Mouse (Mus musculus): ENCODE measurements around the gene Gm20671. TPM values are rescaled to one million over a fixed set of nuclear protein-coding genes. Genes with fewer than 3 reads are reported as not detected.

The Gm20671 gene
- polyA plus RNA-seq, 1 experiment, result 1.4 TPM

DNA sequence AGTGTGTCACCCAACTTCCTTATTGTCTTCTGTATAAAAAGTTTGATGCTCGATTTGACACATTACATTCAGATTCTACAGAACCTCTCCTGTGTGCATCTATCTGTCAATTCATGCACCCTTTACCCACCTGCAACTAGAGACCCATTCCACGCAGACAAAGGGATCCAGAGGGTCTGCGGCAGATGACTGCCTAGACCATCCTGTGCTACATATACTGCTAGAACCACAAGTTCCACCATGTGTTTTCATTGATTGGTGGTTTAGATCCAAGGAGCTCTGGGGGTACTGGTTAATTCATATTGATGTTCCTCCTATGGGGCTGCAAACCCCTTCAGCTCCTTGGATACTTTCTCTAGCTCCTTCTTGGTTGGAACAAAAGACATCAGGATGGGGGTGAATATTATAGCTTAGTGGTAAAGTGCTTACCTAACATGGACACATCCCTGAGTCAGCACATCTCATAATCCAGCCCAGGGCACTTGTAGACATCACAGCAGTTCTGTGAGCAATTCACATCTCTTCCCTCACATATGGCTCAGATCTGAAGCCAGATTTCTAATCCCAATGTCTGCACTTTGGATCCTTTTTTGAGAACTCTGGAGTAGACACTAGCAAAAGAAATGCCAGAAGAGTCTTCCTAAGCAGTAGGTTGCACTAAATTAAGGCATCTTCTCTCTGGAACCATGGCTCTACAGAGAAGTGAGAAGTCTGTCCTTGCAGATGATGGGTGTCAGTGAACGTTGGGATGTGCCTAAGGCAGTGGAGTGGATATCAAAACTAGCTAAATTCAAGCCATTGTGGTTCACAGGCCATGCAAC, 114.5 kb downstream of the Gm20671 start:
- H3K27me3 ChIP-seq (ENCODE audit: control insufficient read depth, insufficient read depth, low read length), result no peaks in the 10 kb centered on the region
- 65% methylated on average over 4 of the region's 4 CpGs for WGBS
- no peak overlapping the region for H3K4me3 ChIP-seq (replicated peaks; ENCODE audit: insufficient read depth, low read depth, low read length)
- H3K4me1 ChIP-seq (ENCODE audit: control insufficient read depth, insufficient read depth, low read length), result peaks cover 3% of the 10 kb centered on the region; the same call in 1 of the 2 replicates
- DNase-seq, result no peak
- no peak overlapping the region for H3K27ac ChIP-seq (ENCODE audit: insufficient read depth, low read length)
- TF ChIP-seq CTCF (IDR thresholded peaks at IDR 0.05; ENCODE audit: borderline replicate concordance, insufficient read depth, low read depth, low read length), result no peak
- no peak for TF ChIP-seq POLR2A (IDR thresholded peaks at IDR 0.05; ENCODE audit: borderline replicate concordance, insufficient read depth, low read length)

- 67% methylated on average over 5 of the region's 5 CpGs for WGBS
- DNase-seq, result no peak
- no peak overlapping the region for H3K27ac ChIP-seq (ENCODE audit: insufficient read depth, low read length)
- TF ChIP-seq POLR2A (IDR thresholded peaks at IDR 0.05; ENCODE audit: borderline replicate concordance, insufficient read depth, low read length) (no peak), CTCF (IDR thresholded peaks at IDR 0.05; ENCODE audit: borderline replicate concordance, insufficient read depth, low read depth, low read length) (no peak)
- peaks cover 3% of the 10 kb centered on the region; the same call in 1 of the 2 replicates for H3K4me1 ChIP-seq (ENCODE audit: control insufficient read depth, insufficient read depth, low read length)
- no peaks in the 10 kb centered on the region for H3K27me3 ChIP-seq (ENCODE audit: control insufficient read depth, insufficient read depth, low read length)
- H3K4me3 ChIP-seq (replicated peaks; ENCODE audit: insufficient read depth, low read depth, low read length), result no peak overlapping the region
These were observed 115.4 kb downstream of the Gm20671 start for GRCm38 (mm10) chr5:32711485-32711884.

DNA sequence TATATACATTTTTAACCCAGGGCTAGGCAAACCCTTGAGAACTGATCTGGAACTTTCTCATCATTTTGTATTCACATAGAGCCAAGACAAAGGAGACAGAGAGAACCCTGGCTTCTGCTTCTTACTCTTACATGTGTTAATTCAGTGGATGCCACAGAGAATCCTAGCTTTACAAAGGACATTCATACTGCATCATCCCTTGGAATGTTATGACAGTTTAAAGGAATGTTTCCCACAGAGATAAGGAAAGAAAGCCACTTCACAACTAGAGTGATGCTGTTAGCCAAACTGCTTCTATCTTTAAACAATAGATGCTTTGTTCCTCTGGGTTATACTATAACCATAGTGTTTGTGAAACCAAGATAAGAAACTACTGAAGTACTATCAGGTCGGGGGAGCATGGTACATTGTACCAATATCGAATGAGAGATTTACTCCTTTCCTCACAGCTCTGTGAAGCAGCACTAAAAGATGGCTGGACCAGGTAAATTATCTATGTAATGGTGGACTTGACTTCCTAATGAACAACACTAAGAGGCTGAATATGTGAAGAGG, 120.6 kb downstream of the Gm20671 start:
- Histone ChIP-seq H3K4me1 (ENCODE audit: control insufficient read depth, insufficient read depth, low read length) (no peaks in the 10 kb centered on the region), H3K27me3 (ENCODE audit: control insufficient read depth, insufficient read depth, low read length) (no peaks in the 10 kb centered on the region), H3K27ac (ENCODE audit: insufficient read depth, low read length) (no peak overlapping the region), H3K4me3 (replicated peaks; ENCODE audit: insufficient read depth, low read depth, low read length) (no peak overlapping the region)
- no peak for DNase-seq
- 74% methylated on average over 2 of the region's 2 CpGs for WGBS
- no peak for TF ChIP-seq CTCF (IDR thresholded peaks at IDR 0.05; ENCODE audit: borderline replicate concordance, insufficient read depth, low read depth, low read length)
- no peak for TF ChIP-seq POLR2A (IDR thresholded peaks at IDR 0.05; ENCODE audit: borderline replicate concordance, insufficient read depth, low read length)

GRCm38 (mm10) chr5:32697208-32697867, 129.6 kb downstream of the Gm20671 start:
- no peak for DNase-seq
- H3K27ac ChIP-seq (ENCODE audit: insufficient read depth, low read length), result no peak overlapping the region
- H3K27me3 ChIP-seq (ENCODE audit: control insufficient read depth, insufficient read depth, low read length), result no peaks in the 10 kb centered on the region
- no peaks in the 10 kb centered on the region for H3K4me1 ChIP-seq (ENCODE audit: control insufficient read depth, insufficient read depth, low read length)
- no peak overlapping the region for H3K4me3 ChIP-seq (replicated peaks; ENCODE audit: insufficient read depth, low read depth, low read length)
- TF ChIP-seq CTCF (IDR thresholded peaks at IDR 0.05; ENCODE audit: borderline replicate concordance, insufficient read depth, low read depth, low read length) (no peak), POLR2A (IDR thresholded peaks at IDR 0.05; ENCODE audit: borderline replicate concordance, insufficient read depth, low read length) (no peak)
- 75% methylated on average over 5 of the region's 5 CpGs for WGBS

GRCm38 (mm10) chr5:32693411-32693810, 133.5 kb downstream of the Gm20671 start:
- H3K27ac ChIP-seq (ENCODE audit: insufficient read depth, low read length), result no peak overlapping the region
- H3K4me3 ChIP-seq (replicated peaks; ENCODE audit: insufficient read depth, low read depth, low read length), result no peak overlapping the region
- H3K4me1 ChIP-seq (ENCODE audit: control insufficient read depth, insufficient read depth, low read length), result no peaks in the 10 kb centered on the region
- H3K27me3 ChIP-seq (ENCODE audit: control insufficient read depth, insufficient read depth, low read length), result no peaks in the 10 kb centered on the region
- 55% methylated on average over 2 of the region's 2 CpGs for WGBS
- TF ChIP-seq CTCF (IDR thresholded peaks at IDR 0.05; ENCODE audit: borderline replicate concordance, insufficient read depth, low read depth, low read length) (no peak), POLR2A (IDR thresholded peaks at IDR 0.05; ENCODE audit: borderline replicate concordance, insufficient read depth, low read length) (no peak)
- DNase-seq, result no peak

Other genes starting within 250 kb of the Gm20671 start
- 8.3 and 8.6 TPM in 2 replicates for gene Yes1, start 215.9 kb downstream of the Gm20671 start, polyA plus RNA-seq (2012; rRNA removed)
- 60.3 and 62.9 TPM in 2 replicates for gene Pisd, start 41.5 kb downstream of the Gm20671 start, polyA plus RNA-seq (2012; rRNA removed)
- 18.4 and 19.0 TPM in 2 replicates for gene Prr14l, start 27.1 kb upstream of the Gm20671 start, polyA plus RNA-seq (2012; rRNA removed)
- 45.8 and 47.4 TPM in 2 replicates for gene Depdc5, start 36.6 kb upstream of the Gm20671 start, polyA plus RNA-seq (2012; rRNA removed)
- 1,631 and 1,702 TPM in 2 replicates for gene Ywhah, start 191.7 kb upstream of the Gm20671 start, polyA plus RNA-seq (2012; rRNA removed)

All from cerebellum, adult 2 months (tissue).